Mouse (Mus musculus): ENCODE data around the gene Eomes. TPM values are rescaled to one million over a fixed set of nuclear protein-coding genes. Genes with fewer than 3 reads are reported as not detected.

Gene Eomes
- polyA plus RNA-seq, 1 experiment from 2014 or later: 0.08 TPM

- no peaks in the 10 kb centered on the region for H3K36me3 ChIP-seq
- peaks cover 84% of the 10 kb centered on the region for H3K27me3 ChIP-seq
- peaks cover 34% of the 10 kb centered on the region for H3K4me1 ChIP-seq (replicated peaks)
- H3K9ac ChIP-seq: no peak overlapping the region
- no peak overlapping the region for H3K27ac ChIP-seq
- peak overlapping the region; percentile 56 for H3K4me3 ChIP-seq
- no peaks in the 10 kb centered on the region for H3K9me3 ChIP-seq (replicated peaks)
- ATAC-seq (replicated peaks; ENCODE audit: insufficient number of reproducible peaks, insufficient read depth, low FRiP score, low read depth): no peak
- H3K4me2 ChIP-seq: peak overlapping the region; percentile 88
- 2% methylated on average over 22 of the region's 22 CpGs for WGBS
These were observed 1.7 kb upstream of the Eomes start for GRCm38 (mm10) chr9:118476211-118476765.

GRCm38 (mm10) chr9:118476766-118477271 is 1.2 kb upstream of the Eomes start:
- 1% methylated on average over 33 of the region's 33 CpGs for WGBS
- Histone ChIP-seq H3K36me3 (no peaks in the 10 kb centered on the region), H3K9ac (no peak overlapping the region), H3K4me2 (peak overlapping the region; percentile 88), H3K27ac (no peak overlapping the region), H3K4me1 (replicated peaks) (peaks cover 34% of the 10 kb centered on the region), H3K4me3 (peak overlapping the region; percentile 56), H3K9me3 (replicated peaks) (no peaks in the 10 kb centered on the region), H3K27me3 (peaks cover 84% of the 10 kb centered on the region)
- ATAC-seq (replicated peaks; ENCODE audit: insufficient number of reproducible peaks, insufficient read depth, low FRiP score, low read depth): no peak

- Histone ChIP-seq H3K27ac (no peak overlapping the region), H3K4me1 (replicated peaks) (peaks cover 34% of the 10 kb centered on the region), H3K36me3 (no peaks in the 10 kb centered on the region), H3K9ac (no peak overlapping the region), H3K9me3 (replicated peaks) (no peaks in the 10 kb centered on the region), H3K27me3 (peaks cover 87% of the 10 kb centered on the region), H3K4me2 (peak overlapping the region; percentile 88), H3K4me3 (peak overlapping the region; percentile 56)
- WGBS: under 1% methylated on average over 31 of the region's 31 CpGs
- ATAC-seq (replicated peaks; ENCODE audit: insufficient number of reproducible peaks, insufficient read depth, low FRiP score, low read depth): no peak
These were observed 606 bp upstream of the Eomes start for GRCm38 (mm10) chr9:118477281-118477931.

DNA sequence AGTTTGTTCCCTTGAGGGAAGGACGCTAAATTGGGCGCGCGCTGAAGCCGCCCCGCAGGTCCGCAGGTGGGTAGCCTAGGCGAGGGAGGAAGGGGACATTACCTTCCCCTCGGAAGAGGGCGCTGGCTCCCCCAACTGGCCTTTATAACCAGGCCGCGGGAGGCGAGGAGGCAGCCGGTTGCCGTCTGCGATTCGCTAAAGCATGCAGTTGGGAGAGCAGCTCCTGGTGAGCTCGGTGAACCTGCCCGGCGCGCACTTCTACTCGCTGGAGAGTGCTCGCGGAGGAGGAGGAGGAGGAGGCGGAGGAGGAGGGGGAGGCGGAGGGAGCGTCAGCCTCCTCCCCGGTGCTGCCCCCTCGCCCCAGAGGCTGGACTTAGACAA is 436 bp downstream of the Eomes start:
- no peak overlapping the region for H3K9ac ChIP-seq
- WGBS: under 1% methylated on average over 25 of the region's 29 CpGs
- peak; percentile 6; the same call in 1 of the 2 replicates for ATAC-seq (replicated peaks; ENCODE audit: insufficient number of reproducible peaks, insufficient read depth, low FRiP score, low read depth)

DNA sequence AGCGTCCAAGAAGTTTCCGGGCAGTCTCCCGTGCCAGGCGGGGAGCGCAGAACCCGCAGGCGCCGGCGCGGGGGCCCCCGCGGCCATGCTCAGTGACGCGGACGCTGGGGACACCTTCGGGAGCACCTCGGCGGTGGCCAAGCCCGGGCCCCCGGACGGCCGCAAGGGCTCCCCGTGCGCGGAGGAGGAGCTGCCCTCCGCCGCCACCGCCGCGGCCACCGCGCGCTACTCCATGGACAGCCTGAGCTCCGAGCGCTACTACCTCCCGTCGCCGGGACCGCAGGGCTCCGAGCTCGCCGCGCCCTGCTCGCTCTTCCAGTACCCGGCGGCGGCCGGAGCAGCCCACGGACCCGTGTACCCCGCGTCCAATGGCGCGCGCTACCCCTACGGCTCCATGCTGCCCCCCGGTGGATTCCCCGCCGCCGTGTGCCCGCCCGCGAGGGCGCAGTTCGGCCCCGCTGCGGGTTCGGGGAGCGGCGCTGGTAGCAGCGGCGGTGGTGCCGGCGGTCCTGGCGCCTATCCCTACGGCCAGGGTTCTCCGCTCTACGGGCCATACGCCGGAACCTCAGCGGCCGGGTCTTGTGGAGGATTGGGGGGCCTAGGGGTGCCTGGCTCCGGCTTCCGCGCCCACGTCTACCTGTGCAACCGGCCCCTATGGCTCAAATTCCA is 961 bp downstream of the Eomes start:
- H3K9ac ChIP-seq: no peak overlapping the region
- under 1% methylated on average over 84 of the region's 87 CpGs for WGBS
- H3K4me2 ChIP-seq: peak overlapping the region; percentile 88
- no peak overlapping the region for H3K27ac ChIP-seq
- peaks cover 34% of the 10 kb centered on the region for H3K4me1 ChIP-seq (replicated peaks)
- H3K36me3 ChIP-seq: no peaks in the 10 kb centered on the region
- H3K4me3 ChIP-seq: peak overlapping the region; percentile 56
- H3K27me3 ChIP-seq: peaks cover 93% of the 10 kb centered on the region
- H3K9me3 ChIP-seq (replicated peaks): no peaks in the 10 kb centered on the region
- peak; percentile 70 for ATAC-seq (replicated peaks; ENCODE audit: insufficient number of reproducible peaks, insufficient read depth, low FRiP score, low read depth)

More for the DNA sequence above, 436 bp downstream of the Eomes start:
- H3K36me3 ChIP-seq: no peaks in the 10 kb centered on the region
- H3K27me3 ChIP-seq: peaks cover 88% of the 10 kb centered on the region
- H3K4me3 ChIP-seq: peak overlapping the region; percentile 56
- peaks cover 34% of the 10 kb centered on the region for H3K4me1 ChIP-seq (replicated peaks)
- H3K27ac ChIP-seq: no peak overlapping the region
- no peaks in the 10 kb centered on the region for H3K9me3 ChIP-seq (replicated peaks)
- peak overlapping the region; percentile 88 for H3K4me2 ChIP-seq

DNA sequence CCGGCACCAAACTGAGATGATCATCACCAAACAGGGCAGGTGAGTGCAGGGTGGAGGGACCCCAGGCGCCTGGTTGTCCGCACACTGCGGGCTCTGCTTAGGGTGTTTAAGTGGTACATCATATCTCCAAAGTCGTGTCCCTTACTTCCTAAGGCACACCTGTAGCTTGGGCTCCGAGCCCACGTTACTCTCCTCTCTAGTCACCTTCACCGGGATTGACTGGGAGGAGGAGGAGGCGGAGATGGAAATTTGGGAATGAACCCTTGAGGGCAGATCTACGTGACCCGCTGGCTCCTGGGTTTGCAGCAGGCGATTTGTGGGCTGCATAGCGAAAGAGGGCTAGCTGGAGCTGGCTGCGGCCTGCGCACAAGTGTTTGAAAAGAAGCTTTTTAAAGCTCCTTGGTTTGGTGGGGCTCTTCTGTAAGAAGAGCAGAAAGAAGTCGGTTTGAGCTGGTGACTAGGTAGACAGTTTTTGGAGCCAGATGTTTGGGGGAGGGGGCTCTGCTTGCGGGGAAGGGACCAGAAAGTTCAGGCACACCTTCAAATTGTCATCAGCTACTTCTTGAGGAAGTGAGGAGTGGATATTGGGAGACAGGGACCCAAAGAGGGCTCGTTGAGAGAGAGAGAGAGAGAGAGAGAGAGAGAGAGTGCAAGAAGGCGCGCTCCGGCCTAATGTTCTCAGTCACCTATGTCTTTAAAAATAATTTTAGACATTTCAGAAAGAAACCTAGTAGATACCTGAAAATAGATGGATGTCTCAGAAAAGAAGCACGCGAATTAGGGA is 1.7 kb downstream of the Eomes start:
- WGBS: 8% methylated on average over 23 of the region's 23 CpGs
- ATAC-seq (replicated peaks; ENCODE audit: insufficient number of reproducible peaks, insufficient read depth, low FRiP score, low read depth): 0 out of 2 replicates have a peak, but pooled peaks have one; percentile 11

GRCm38 (mm10) chr9:118480292-118480690 is 2.3 kb downstream of the Eomes start:
- Histone ChIP-seq H3K4me1 (replicated peaks) (peaks cover 34% of the 10 kb centered on the region), H3K27me3 (peaks cover 95% of the 10 kb centered on the region), H3K36me3 (no peaks in the 10 kb centered on the region), H3K27ac (no peak overlapping the region), H3K9ac (no peak overlapping the region), H3K4me3 (no peak overlapping the region), H3K4me2 (no peak overlapping the region), H3K9me3 (replicated peaks) (no peaks in the 10 kb centered on the region)
- no peak for ATAC-seq (replicated peaks; ENCODE audit: insufficient number of reproducible peaks, insufficient read depth, low FRiP score, low read depth)
- 14% methylated on average over 14 of the region's 14 CpGs for WGBS

More for the DNA sequence above, 1.7 kb downstream of the Eomes start:
- Histone ChIP-seq H3K4me3 (peak overlapping the region; percentile 56), H3K27ac (no peak overlapping the region), H3K9me3 (replicated peaks) (no peaks in the 10 kb centered on the region), H3K27me3 (peaks cover 95% of the 10 kb centered on the region), H3K9ac (no peak overlapping the region), H3K36me3 (no peaks in the 10 kb centered on the region), H3K4me1 (replicated peaks) (peaks cover 34% of the 10 kb centered on the region), H3K4me2 (peak overlapping the region; percentile 88)

GRCm38 (mm10) chr9:118482210-118482609 is 4.2 kb downstream of the Eomes start:
- Histone ChIP-seq H3K9ac (no peak overlapping the region), H3K36me3 (no peaks in the 10 kb centered on the region), H3K27me3 (peaks cover 97% of the 10 kb centered on the region), H3K4me3 (no peak overlapping the region), H3K9me3 (replicated peaks) (no peaks in the 10 kb centered on the region), H3K4me1 (replicated peaks) (peaks cover 32% of the 10 kb centered on the region), H3K4me2 (no peak overlapping the region), H3K27ac (no peak overlapping the region)
- WGBS: 77% methylated on average over 10 of the region's 10 CpGs
- ATAC-seq (replicated peaks; ENCODE audit: insufficient number of reproducible peaks, insufficient read depth, low FRiP score, low read depth): no peak

GRCm38 (mm10) chr9:118486361-118487095 is 8.5 kb downstream of the Eomes start:
- Histone ChIP-seq H3K36me3 (no peaks in the 10 kb centered on the region), H3K4me3 (peak overlapping the region; percentile 10; the same call in 1 of the 2 replicates), H3K4me2 (peak overlapping the region; percentile 86), H3K9me3 (replicated peaks) (no peaks in the 10 kb centered on the region), H3K27ac (no peak overlapping the region), H3K27me3 (peaks cover 74% of the 10 kb centered on the region), H3K4me1 (replicated peaks) (peaks cover 26% of the 10 kb centered on the region), H3K9ac (no peak overlapping the region)
- ATAC-seq (replicated peaks; ENCODE audit: insufficient number of reproducible peaks, insufficient read depth, low FRiP score, low read depth): no peak
- 9% methylated on average over 32 of the region's 32 CpGs for WGBS

DNA sequence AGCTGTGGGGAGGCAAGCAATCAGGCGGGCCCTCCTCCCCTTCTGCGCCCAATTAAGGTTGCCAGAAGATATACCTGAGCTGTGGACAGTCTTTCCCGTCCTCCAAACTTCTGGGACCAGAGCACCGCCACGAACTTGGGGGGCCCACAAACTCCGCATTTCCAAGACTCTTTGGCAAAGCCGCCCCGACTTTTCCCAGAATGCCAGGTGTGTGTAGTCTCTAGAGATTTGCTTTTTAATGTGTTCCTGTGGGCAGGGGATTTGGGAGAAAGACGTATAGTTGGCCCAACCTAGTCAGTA is 9.0 kb downstream of the Eomes start:
- H3K4me2 ChIP-seq: peak overlapping the region; percentile 86
- H3K4me3 ChIP-seq: peak overlapping the region; percentile 10; the same call in 1 of the 2 replicates
- peaks cover 69% of the 10 kb centered on the region for H3K27me3 ChIP-seq
- no peaks in the 10 kb centered on the region for H3K9me3 ChIP-seq (replicated peaks)
- no peak for ATAC-seq (replicated peaks; ENCODE audit: insufficient number of reproducible peaks, insufficient read depth, low FRiP score, low read depth)
- no peaks in the 10 kb centered on the region for H3K36me3 ChIP-seq
- WGBS: 3% methylated on average over 9 of the region's 9 CpGs
- H3K4me1 ChIP-seq (replicated peaks): peaks cover 26% of the 10 kb centered on the region
- no peak overlapping the region for H3K27ac ChIP-seq
- H3K9ac ChIP-seq: no peak overlapping the region
